Mouse (Mus musculus) testis, adult 2 months (tissue): Measurements from ENCODE around the gene Lgalsl.

Experiments
- CTCF ChIP-seq: fragments of 200-500 bp; IDR thresholded peaks from 2 replicates; pipeline ENCODE4 v1.5.1; 2012; ENCODE audit warnings: low read depth, mild to moderate bottlenecking, inconsistent platforms, low read length, moderate library complexity; ENCODE audit not compliant: control insufficient read depth, insufficient read depth, insufficient replicate concordance
- POLR2A ChIP-seq: fragments of 200-500 bp; IDR thresholded peaks from 2 replicates; pipeline ENCODE4 v1.6.1; 2012; ENCODE audit warnings: low read depth, mild to moderate bottlenecking, inconsistent platforms, low read length, moderate library complexity; ENCODE audit not compliant: control insufficient read depth

- TF ChIP-seq CTCF, result no peak
- TF ChIP-seq POLR2A, result no peak
Measured at GRCm38 (mm10) chr11:20862101-20862500, 31.2 kb upstream of the Lgalsl start.
